Mouse (Mus musculus) C3H10T1/2 (cell line): Measurements from ENCODE around the gene Nrip3. TPM values are rescaled to one million over a fixed set of nuclear protein-coding genes. Genes with fewer than 3 reads are reported as not detected.

Source experiments
- polyA plus RNA-seq, 2 experiments: library from polyadenylated mRNA; unstranded; fragments of >200 nt; fragmentation: generic; extraction: Trizol; gene quantifications; one replicate each; pipeline ENCODE4 v1.2.1; 2012; ENCODE audit warnings: missing spikeins in 2 of 2

Gene Nrip3
- under 1 TPM in 1 of 2 experiments, not detected in 1; 0.02 TPM for polyA plus RNA-seq

DNA sequence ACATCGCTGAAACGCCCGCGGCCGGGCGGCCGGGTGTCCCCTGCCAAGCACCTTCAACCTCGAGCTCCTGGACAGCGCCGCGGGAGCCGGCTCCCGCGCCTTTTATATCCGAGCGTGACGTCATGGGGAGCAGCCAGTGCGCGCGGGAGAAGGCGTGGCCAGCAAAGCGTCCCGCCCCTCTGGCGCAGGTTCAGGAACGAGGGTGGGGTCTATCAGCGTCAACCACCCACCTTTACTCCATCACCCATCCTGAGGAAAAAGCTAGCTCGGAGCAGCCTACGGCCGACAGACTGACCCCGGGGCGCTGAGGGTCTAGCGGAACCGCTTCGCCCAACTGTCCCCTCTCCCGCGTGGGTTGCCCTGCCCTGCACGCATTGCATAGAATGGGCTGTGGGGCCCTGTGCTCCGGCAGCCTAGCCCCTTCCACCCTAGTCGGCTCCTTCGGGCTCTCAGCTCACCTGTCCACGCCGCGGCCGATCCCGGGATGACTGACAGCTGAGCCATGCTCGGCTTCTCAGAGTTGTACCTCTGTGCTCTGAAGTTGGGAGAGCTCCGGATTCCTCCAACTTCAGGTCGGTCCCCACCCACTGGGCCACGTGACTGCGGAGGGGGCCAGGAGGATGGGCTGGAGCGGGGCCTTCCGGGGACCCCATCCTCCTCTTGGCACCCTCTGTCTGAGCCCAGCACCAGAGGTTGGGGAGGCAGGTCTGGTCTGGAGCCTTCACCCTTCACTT is at the start of gene Nrip3:
Gene Nrip3, minus strand, starts transcription at position 556 of the 734 bp plus-strand sequence.

DNA sequence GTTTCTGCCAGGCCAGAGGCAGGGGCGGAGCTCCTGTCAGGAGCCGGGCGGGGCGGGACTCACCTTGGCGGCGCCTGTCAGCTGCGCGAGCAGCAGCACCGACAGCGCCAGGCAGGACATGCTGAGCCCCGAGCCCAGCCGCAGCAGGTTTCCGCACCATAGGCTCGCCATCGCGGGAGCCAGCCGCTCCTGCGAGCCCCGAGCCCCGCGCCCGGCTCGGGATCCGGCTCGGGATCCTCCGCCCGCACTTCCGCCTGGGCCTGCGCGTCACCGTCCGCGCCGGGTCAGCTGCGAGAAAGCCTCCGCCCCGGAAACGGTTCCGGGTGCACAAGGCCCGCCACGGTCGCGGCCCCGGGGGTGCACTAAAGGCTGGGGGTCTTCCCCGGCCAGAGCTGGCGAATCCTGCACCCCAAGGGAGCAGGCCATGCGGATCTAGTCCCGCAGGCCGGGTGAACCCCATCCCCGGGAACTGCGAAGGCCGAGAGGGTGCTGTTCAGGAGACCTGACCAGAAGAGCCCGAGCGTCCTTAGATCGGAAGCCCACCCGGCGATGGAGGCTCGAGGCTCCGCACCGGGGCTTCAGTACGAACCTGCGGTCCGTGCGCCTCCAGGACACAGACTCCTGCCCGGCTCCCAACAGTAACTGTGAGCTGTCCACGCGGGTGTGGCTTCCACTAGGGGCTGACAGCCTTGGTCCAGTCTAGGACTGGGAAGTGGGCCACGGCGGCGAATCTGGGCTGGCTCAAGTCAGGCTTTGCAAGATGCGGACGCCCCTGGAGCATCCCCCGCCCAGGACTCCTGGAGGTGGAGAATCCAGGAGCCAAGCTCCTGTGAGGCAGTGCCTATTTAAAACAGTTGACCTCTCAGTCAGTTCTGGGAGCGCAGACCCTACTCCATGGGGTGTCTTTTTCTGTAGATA is 29.6 kb downstream of the Nrip3 start, which contains the start of gene Tmem9b:
Gene Tmem9b, minus strand, starts transcription at position 868 of the 918 bp plus-strand sequence.

GRCm38 (mm10) chr7:109731626-109732025 is 50.2 kb downstream of the Nrip3 start, which contains the start of gene Ascl3:
TSS of gene Ascl3 (minus strand) at chr7:109731726.

GRCm38 (mm10) chr7:109723697-109724096 is 58.1 kb downstream of the Nrip3 start, which contains the start of gene BC051019:
TSS of gene BC051019 (minus strand) at chr7:109723850.

Other genes starting within 250 kb of the Nrip3 start
- 10 to 100 TPM in 1 of 2 experiments, 1 to 10 TPM in 1; 4.6 to 11.9 TPM for gene St5, start 78.4 kb downstream of the Nrip3 start, polyA plus RNA-seq
- not detected for gene Akip1, start 78.3 kb downstream of the Nrip3 start, polyA plus RNA-seq
- gene BC051019, start 58.2 kb downstream of the Nrip3 start, polyA plus RNA-seq, result under 1 TPM; 0.12 to 0.14 TPM
- gene Ascl3, start 50.3 kb downstream of the Nrip3 start, polyA plus RNA-seq, result under 1 TPM; 0.20 to 0.45 TPM
- 10 to 100 TPM; 22.5 to 53.1 TPM for gene Tmem9b, start 29.1 kb downstream of the Nrip3 start, polyA plus RNA-seq
- 1 to 10 TPM in 1 of 2 experiments, under 1 TPM in 1; 0.08 to 2.4 TPM for gene Scube2, start 83.7 kb upstream of the Nrip3 start, polyA plus RNA-seq
- gene Dennd5a, start 178.4 kb upstream of the Nrip3 start, polyA plus RNA-seq, result 10 to 100 TPM; 13.9 to 64.1 TPM
- 10 to 100 TPM in 1 of 2 experiments, 1 to 10 TPM in 1; 2.7 to 18.9 TPM for gene Tmem41b, start 204.9 kb upstream of the Nrip3 start, polyA plus RNA-seq
- gene Ipo7, start 236.2 kb upstream of the Nrip3 start, polyA plus RNA-seq, result 1 to 10 TPM; 1.8 to 6.2 TPM